Mouse (Mus musculus) lung, postnatal 0 days (tissue): ENCODE measurements around the gene Strn3. TPM values are rescaled to one million over a fixed set of nuclear protein-coding genes. Genes with fewer than 3 reads are reported as not detected.

Source experiments
- ATAC-seq: fragments of 200-750 bp; cut with Nextera tagmentation; 2 replicates; pipeline ENCODE4 v1.8.0; 2017; ENCODE audit warnings: moderate library complexity
- DNase-seq: peaks from one replicate; pipeline ENCODE4 v3.0.0-alpha.2; 2016; ENCODE audit warnings: low spot score
- H3K27ac ChIP-seq: fragments of 300-500 bp; sonication (generic); 2 replicates; pipeline ENCODE4 v1.5.1; 2014; ENCODE audit warnings: antibody characterized with exemption, mild to moderate bottlenecking, low read length, mixed read lengths
- H3K27me3 ChIP-seq: fragments of 300-500 bp; sonication (generic); replicated peaks from 2 replicates; pipeline ENCODE4 v1.6.1; 2014; ENCODE audit warnings: low read length, mixed read lengths; ENCODE audit not compliant: insufficient read depth
- H3K36me3 ChIP-seq: fragments of 300-500 bp; sonication (generic); 2 replicates; pipeline ENCODE4 v1.6.1; 2014; ENCODE audit warnings: low read length, mixed read lengths; ENCODE audit not compliant: insufficient read depth
- H3K4me1 ChIP-seq: fragments of 300-500 bp; sonication (generic); 2 replicates; pipeline ENCODE4 v1.6.1; 2014; ENCODE audit warnings: antibody characterized with exemption, low read depth, low read length, mixed read lengths; ENCODE audit not compliant: insufficient read depth
- H3K4me2 ChIP-seq: fragments of 300-500 bp; sonication (generic); replicated peaks from 2 replicates; pipeline ENCODE4 v1.6.1; 2014; ENCODE audit warnings: low read depth, mild to moderate bottlenecking, low read length, moderate library complexity, mixed read lengths
- H3K4me3 ChIP-seq: fragments of 300-500 bp; sonication (generic); 2 replicates; pipeline ENCODE4 v1.5.1; 2014; ENCODE audit warnings: low read depth, low read length
- H3K9ac ChIP-seq: fragments of 300-500 bp; sonication (generic); replicated peaks from 2 replicates; pipeline ENCODE4 v1.6.1; 2014; ENCODE audit warnings: low read depth, mild to moderate bottlenecking
- H3K9me3 ChIP-seq: fragments of 300-500 bp; sonication (generic); 2 replicates; pipeline ENCODE4 v1.6.1; 2016; ENCODE audit warnings: low read length, mixed read lengths
- CTCF ChIP-seq: IDR thresholded peaks from 2 replicates; pipeline ENCODE4 v1.5.1; 2016; ENCODE audit warnings: antibody characterized with exemption, mild to moderate bottlenecking
- EP300 ChIP-seq: IDR thresholded peaks from 2 replicates; pipeline ENCODE4 v1.6.1; 2016; ENCODE audit warnings: antibody characterized with exemption, mild to moderate bottlenecking, control low read depth
- WGBS: fragments of 180-500 bp; shearing (Covaris S2); extraction: QIAGEN DNeasy Blood & Tissue Kit; methylation state at CpG from one replicate; pipeline ENCODE4 v1.1.7; 2014; 5-methylcytosine and 5-hydroxymethylcytosine counted together
- polyA plus RNA-seq: library from polyadenylated mRNA; unstranded; fragments of >200 nt; fragmentation: Nextera tagmentation; extraction: Ambion mirVana; gene quantifications from 2 replicates; pipeline ENCODE4 v1.2.1, GENCODE M21; 2015

Gene Strn3
- polyA plus RNA-seq, 1 experiment from 2014 or later: 34.2 TPM

DNA sequence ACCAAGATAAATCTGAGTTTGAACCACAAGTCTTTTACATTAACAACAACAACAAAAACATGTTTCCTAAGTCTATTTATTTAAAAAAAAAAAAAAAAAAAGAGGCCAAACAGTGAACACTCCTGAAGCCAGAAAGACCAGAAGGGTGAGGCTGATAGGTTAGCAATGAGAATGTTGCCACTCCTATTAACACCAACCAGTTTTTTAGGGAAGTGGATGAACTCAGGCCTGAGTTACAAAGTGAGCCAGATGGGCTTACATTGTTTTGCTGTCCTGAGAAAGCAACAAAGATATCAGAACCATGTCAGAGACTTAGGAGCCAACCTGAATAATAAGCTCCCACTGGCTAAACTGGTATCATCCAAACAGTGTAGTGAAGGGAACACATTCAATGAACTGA lies 71.1 kb downstream of the Strn3 start:
- H3K9ac ChIP-seq: no peak overlapping the region
- H3K9me3 ChIP-seq: no peaks in the 10 kb centered on the region
- ATAC-seq: no peak
- DNase-seq: no peak
- no peak overlapping the region for H3K4me2 ChIP-seq
- no peaks in the 10 kb centered on the region for H3K4me1 ChIP-seq
- no peaks in the 10 kb centered on the region for H3K27me3 ChIP-seq
- H3K4me3 ChIP-seq: no peak overlapping the region
- H3K36me3 ChIP-seq: peaks cover 12% of the 10 kb centered on the region; the same call in 1 of the 2 replicates
- TF ChIP-seq CTCF (no peak), EP300 (no peak)
- no peak overlapping the region for H3K27ac ChIP-seq

GRCm38 (mm10) chr12:51612361-51612760 lies 79.3 kb downstream of the Strn3 start:
- Histone ChIP-seq H3K9me3 (no peaks in the 10 kb centered on the region), H3K4me3 (no peak overlapping the region), H3K4me2 (no peak overlapping the region), H3K27me3 (no peaks in the 10 kb centered on the region), H3K27ac (no peak overlapping the region), H3K36me3 (peaks cover 12% of the 10 kb centered on the region; the same call in 1 of the 2 replicates), H3K9ac (no peak overlapping the region), H3K4me1 (no peaks in the 10 kb centered on the region)
- ATAC-seq: no peak
- 87% methylated on average over 5 of the region's 5 CpGs for WGBS
- TF ChIP-seq EP300 (no peak), CTCF (no peak)
- DNase-seq: no peak

DNA sequence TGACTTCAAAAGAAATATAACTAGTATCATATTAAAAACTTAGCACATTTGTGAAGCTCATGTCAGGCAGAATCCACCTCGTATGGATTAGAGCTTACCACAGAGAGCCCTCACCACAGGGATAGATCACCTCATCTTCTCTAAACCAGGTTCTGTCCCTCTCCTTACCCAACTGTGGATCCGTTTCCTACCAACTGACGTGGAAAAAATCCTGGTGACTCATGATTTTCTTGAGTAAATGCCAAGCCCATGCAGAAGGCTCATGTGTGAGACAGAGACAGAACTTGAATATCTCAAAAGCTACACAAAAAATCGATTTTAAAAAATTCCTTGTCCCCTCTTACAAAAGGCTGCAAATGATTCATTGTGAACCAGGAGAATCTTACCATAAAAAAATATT lies 85.6 kb downstream of the Strn3 start:
- H3K27ac ChIP-seq: no peak overlapping the region
- TF ChIP-seq CTCF (no peak), EP300 (no peak)
- peaks cover 8% of the 10 kb centered on the region; the same call in 1 of the 2 replicates for H3K36me3 ChIP-seq
- H3K9ac ChIP-seq: no peak overlapping the region
- H3K9me3 ChIP-seq: no peaks in the 10 kb centered on the region
- H3K27me3 ChIP-seq: no peaks in the 10 kb centered on the region
- WGBS: 83% methylated on average over 4 of the region's 4 CpGs
- no peak overlapping the region for H3K4me3 ChIP-seq
- ATAC-seq (no peak), DNase-seq (no peak)
- no peak overlapping the region for H3K4me2 ChIP-seq
- H3K4me1 ChIP-seq: no peaks in the 10 kb centered on the region

GRCm38 (mm10) chr12:51603306-51603705 lies 88.4 kb downstream of the Strn3 start:
- whole genome bisulfite sequencing: 97% methylated on average over 10 of the region's 10 CpGs
- no peak for DNase-seq
- Histone ChIP-seq H3K27me3 (no peaks in the 10 kb centered on the region), H3K4me3 (no peak overlapping the region), H3K4me1 (no peaks in the 10 kb centered on the region), H3K27ac (no peak overlapping the region), H3K4me2 (no peak overlapping the region), H3K9ac (no peak overlapping the region), H3K9me3 (no peaks in the 10 kb centered on the region), H3K36me3 (no peaks in the 10 kb centered on the region)
- TF ChIP-seq EP300 (no peak), CTCF (no peak)
- no peak for ATAC-seq

DNA sequence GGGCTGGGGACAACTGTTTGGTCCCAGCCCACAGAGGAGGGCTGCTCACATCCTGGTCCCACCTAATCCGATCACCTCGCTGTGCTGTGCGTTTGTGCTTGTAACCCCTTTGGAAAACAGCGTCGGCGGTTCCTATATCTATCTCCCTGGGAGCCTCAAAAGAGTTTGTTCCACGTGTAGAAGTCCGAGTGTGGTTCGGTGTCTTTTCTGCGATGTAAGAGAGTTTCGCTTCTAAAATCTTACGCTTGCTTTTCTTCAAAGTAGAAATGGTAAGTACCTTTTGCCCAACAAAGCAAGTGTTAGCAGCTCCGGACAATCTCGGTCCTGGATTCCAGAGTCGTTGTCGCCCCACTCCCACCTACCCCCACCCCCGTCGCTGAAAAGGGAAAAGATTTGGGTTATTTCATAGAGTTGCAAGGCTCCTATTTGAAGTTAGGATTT lies 97.6 kb downstream of the Strn3 start:
- no peak overlapping the region for H3K27ac ChIP-seq
- H3K4me3 ChIP-seq: peak overlapping the region; percentile 55
- no peaks in the 10 kb centered on the region for H3K9me3 ChIP-seq
- ATAC-seq: no peak
- peaks cover 22% of the 10 kb centered on the region for H3K27me3 ChIP-seq
- H3K4me2 ChIP-seq: peak overlapping the region; percentile 95
- no peaks in the 10 kb centered on the region for H3K36me3 ChIP-seq
- TF ChIP-seq CTCF (no peak), EP300 (no peak)
- H3K4me1 ChIP-seq: peaks cover 8% of the 10 kb centered on the region; the same call in 1 of the 2 replicates
- 2% methylated on average over 18 of the region's 18 CpGs for WGBS
- no peak overlapping the region for H3K9ac ChIP-seq
- no peak for DNase-seq

DNA sequence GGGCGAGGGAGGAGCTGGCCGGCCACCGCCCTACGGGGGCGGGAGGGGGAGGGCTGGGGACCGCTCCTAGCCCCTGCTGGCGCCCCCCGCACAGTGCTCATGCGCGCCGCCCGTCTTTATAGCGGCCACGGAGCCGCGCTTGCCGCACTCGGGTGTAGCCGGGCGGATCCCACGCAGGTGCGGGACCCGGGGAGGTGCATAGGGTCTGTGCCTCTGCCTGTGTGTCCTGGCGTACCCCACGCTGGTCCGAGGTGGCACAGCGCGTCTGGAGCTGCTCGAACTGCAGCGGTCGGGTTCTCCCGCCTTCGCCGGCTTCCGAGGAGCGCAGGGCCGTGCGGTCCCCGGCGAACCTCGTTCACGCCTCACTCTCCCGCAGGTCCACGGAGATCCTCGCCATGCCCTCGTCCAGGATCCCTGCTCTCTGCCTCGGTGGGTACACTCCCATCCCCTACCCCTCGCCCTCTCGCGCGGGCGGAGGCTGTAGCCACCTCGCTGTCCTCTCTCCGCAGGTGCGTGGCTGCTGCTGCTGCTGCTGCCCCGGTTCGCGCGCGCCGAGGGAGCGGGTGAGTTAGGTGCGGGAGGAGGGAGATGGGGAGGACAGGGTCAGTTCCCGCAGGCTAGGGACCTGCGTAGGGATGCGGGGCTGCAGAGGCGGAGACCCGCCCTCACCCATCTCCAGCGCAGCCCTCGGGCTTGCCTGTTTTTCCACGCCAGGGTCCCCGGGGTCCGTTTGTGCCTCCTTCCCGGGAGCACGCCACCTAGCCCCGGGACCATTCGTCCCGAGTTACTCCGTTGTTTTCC lies 98.3 kb downstream of the Strn3 start, which contains the start of gene Coch:
Coch (plus strand) TSS at position 113 of the 801 bp plus-strand sequence.
- peak; percentile 60 for ATAC-seq
- 1% methylated on average over 50 of the region's 79 CpGs for WGBS
- Histone ChIP-seq H3K27me3 (peaks cover 22% of the 10 kb centered on the region), H3K4me2 (peak within 1 kb of the TSS; percentile 95), H3K27ac (no peak within 1 kb of the TSS), H3K4me3 (peak within 1 kb of the TSS; percentile 55), H3K4me1 (peaks cover 8% of the 10 kb centered on the region; the same call in 1 of the 2 replicates), H3K36me3 (no peaks in the 10 kb centered on the region), H3K9ac (0 out of 2 replicates have a peak within 1 kb of the TSS, but pooled peaks have one; percentile 16), H3K9me3 (no peaks in the 10 kb centered on the region)
- TF ChIP-seq CTCF: no peak
- no peak for TF ChIP-seq EP300
- no peak for DNase-seq
